Mouse (Mus musculus) kidney, postnatal 0 days (tissue): ENCODE data around the gene Bloc1s4. TPM values are rescaled to one million over a fixed set of nuclear protein-coding genes. Genes with fewer than 3 reads are reported as not detected.
A peak's percentile ranks its signal among the peaks of the same experiment; 100 is the strongest.

Experiments used
- ATAC-seq: fragments of 200-750 bp; cut with Nextera tagmentation; replicated peaks from 2 replicates; pipeline ENCODE4 v1.8.0; 2017; ENCODE audit warnings: low read depth, moderate number of reproducible peaks, moderate TSS enrichment, moderate library complexity; ENCODE audit not compliant: low FRiP score
- DNase-seq: peaks from one replicate; pipeline ENCODE4 v3.0.0-alpha.2; 2016; ENCODE audit warnings: low spot score
- H3K27ac ChIP-seq: fragments of 300-500 bp; sonication (generic); 2 replicates; pipeline ENCODE4 v1.5.1; 2014; ENCODE audit warnings: mild to moderate bottlenecking
- H3K27me3 ChIP-seq: fragments of 300-500 bp; sonication (generic); 2 replicates; pipeline ENCODE4 v1.6.1; 2014; ENCODE audit warnings: low read length, mixed read lengths; ENCODE audit not compliant: insufficient read depth
- H3K36me3 ChIP-seq: fragments of 300-500 bp; sonication (generic); 2 replicates; pipeline ENCODE4 v1.6.1; 2014; ENCODE audit warnings: low read length, mixed read lengths; ENCODE audit not compliant: insufficient read depth
- H3K4me1 ChIP-seq: fragments of 300-500 bp; sonication (generic); replicated peaks from 2 replicates; pipeline ENCODE4 v1.6.1; 2014; ENCODE audit warnings: antibody characterized with exemption, low read length, mixed read lengths; ENCODE audit not compliant: insufficient read depth
- H3K4me2 ChIP-seq: fragments of 300-500 bp; sonication (generic); 2 replicates; pipeline ENCODE4 v1.6.1; 2014; ENCODE audit warnings: mild to moderate bottlenecking, low read length, moderate library complexity, mixed read lengths
- H3K4me3 ChIP-seq: fragments of 300-500 bp; sonication (generic); replicated peaks from 2 replicates; pipeline ENCODE4 v1.5.1; 2014; ENCODE audit warnings: low read depth, low read length
- H3K9ac ChIP-seq: fragments of 300-500 bp; sonication (generic); 2 replicates; pipeline ENCODE4 v1.6.1; 2014; ENCODE audit warnings: low read depth, low read length
- H3K9me3 ChIP-seq: fragments of 300-500 bp; sonication (generic); replicated peaks from 2 replicates; pipeline ENCODE4 v1.6.1; 2016; ENCODE audit warnings: low read length, inconsistent platforms, mixed read lengths
- CTCF ChIP-seq: IDR thresholded peaks from 2 replicates; pipeline ENCODE4 v1.5.1; 2016; ENCODE audit warnings: antibody characterized with exemption, low read depth, mild to moderate bottlenecking, moderate library complexity
- WGBS: fragments of 180-500 bp; shearing (Covaris S2); extraction: QIAGEN DNeasy Blood & Tissue Kit; methylation state at CpG from one replicate; pipeline ENCODE4 v1.1.7; 2014; 5-methylcytosine and 5-hydroxymethylcytosine counted together
- polyA plus RNA-seq: library from polyadenylated mRNA; unstranded; fragments of >200 nt; fragmentation: Nextera tagmentation; extraction: Ambion mirVana; gene quantifications from 2 replicates; pipeline ENCODE4 v1.2.1, GENCODE M21; 2015

The Bloc1s4 gene
- polyA plus RNA-seq, 1 experiment from 2014 or later, result 33.7 TPM

GRCm38 (mm10) chr5:36705390-36705789 is 43.1 kb downstream of the Bloc1s4 start:
- Histone ChIP-seq H3K9ac (no peak overlapping the region), H3K27me3 (no peaks in the 10 kb centered on the region), H3K4me3 (no peak overlapping the region), H3K27ac (no peak overlapping the region), H3K36me3 (no peaks in the 10 kb centered on the region), H3K9me3 (no peaks in the 10 kb centered on the region), H3K4me1 (no peaks in the 10 kb centered on the region), H3K4me2 (no peak overlapping the region)
- whole genome bisulfite sequencing, result 85% methylated on average over 5 of the region's 5 CpGs
- ATAC-seq, result no peak
- DNase-seq, result no peak
- no peak for TF ChIP-seq CTCF

GRCm38 (mm10) chr5:36704684-36705083 is 43.8 kb downstream of the Bloc1s4 start:
- Histone ChIP-seq H3K4me2 (no peak overlapping the region), H3K27me3 (no peaks in the 10 kb centered on the region), H3K36me3 (no peaks in the 10 kb centered on the region), H3K9me3 (no peaks in the 10 kb centered on the region), H3K4me1 (no peaks in the 10 kb centered on the region), H3K27ac (no peak overlapping the region), H3K9ac (no peak overlapping the region), H3K4me3 (no peak overlapping the region)
- ATAC-seq, result no peak
- no peak for DNase-seq
- TF ChIP-seq CTCF, result no peak
- WGBS, result 71% methylated on average over 6 of the region's 6 CpGs

- no peaks in the 10 kb centered on the region for H3K9me3 ChIP-seq
- ATAC-seq, result 0 out of 2 replicates have a peak, but pooled peaks have one; percentile 44
- H3K9ac ChIP-seq, result no peak overlapping the region
- no peak overlapping the region for H3K4me3 ChIP-seq
- TF ChIP-seq CTCF, result no peak
- no peak overlapping the region for H3K27ac ChIP-seq
- 60% methylated on average over 6 of the region's 6 CpGs for WGBS
- 0 out of 2 replicates have a peak, but pooled peaks cover 4% of the 10 kb centered on the region for H3K4me1 ChIP-seq
- no peak overlapping the region for H3K4me2 ChIP-seq
- H3K27me3 ChIP-seq, result no peaks in the 10 kb centered on the region
- peak; percentile 20 for DNase-seq
- H3K36me3 ChIP-seq, result no peaks in the 10 kb centered on the region
These were observed 47.4 kb downstream of the Bloc1s4 start for GRCm38 (mm10) chr5:36700939-36701620.

GRCm38 (mm10) chr5:36698689-36699088 is 49.8 kb downstream of the Bloc1s4 start:
- no peak for DNase-seq
- Histone ChIP-seq H3K9ac (no peak overlapping the region), H3K4me1 (peaks cover 13% of the 10 kb centered on the region), H3K4me2 (no peak overlapping the region), H3K4me3 (no peak overlapping the region), H3K36me3 (no peaks in the 10 kb centered on the region), H3K9me3 (no peaks in the 10 kb centered on the region), H3K27ac (no peak overlapping the region), H3K27me3 (no peaks in the 10 kb centered on the region)
- ATAC-seq, result no peak
- TF ChIP-seq CTCF, result no peak
- WGBS, result 74% methylated on average over 5 of the region's 5 CpGs

- no peak for DNase-seq
- Histone ChIP-seq H3K27me3 (no peaks in the 10 kb centered on the region), H3K4me1 (peaks cover 13% of the 10 kb centered on the region), H3K4me3 (no peak overlapping the region), H3K9me3 (no peaks in the 10 kb centered on the region), H3K4me2 (no peak overlapping the region), H3K27ac (no peak overlapping the region), H3K9ac (no peak overlapping the region), H3K36me3 (no peaks in the 10 kb centered on the region)
- no peak for TF ChIP-seq CTCF
- WGBS, result 57% methylated on average over 7 of the region's 7 CpGs
- ATAC-seq, result no peak
These were observed 50.3 kb downstream of the Bloc1s4 start for GRCm38 (mm10) chr5:36698067-36698670.

Other genes with a start within 250 kb of the Bloc1s4 start
- 39.7 and 41.6 TPM in 2 replicates for gene Tbc1d14, start 155.4 kb downstream of the Bloc1s4 start, polyA plus RNA-seq
- 19.8 and 19.9 TPM in 2 replicates for gene D5Ertd579e, start 52.6 kb downstream of the Bloc1s4 start, polyA plus RNA-seq
- gene Mrfap1, start 48.1 kb upstream of the Bloc1s4 start, polyA plus RNA-seq, result 513 and 542 TPM in 2 replicates
- gene Man2b2, start 82.0 kb upstream of the Bloc1s4 start, polyA plus RNA-seq, result 16.5 and 17.6 TPM in 2 replicates
- gene Ppp2r2c, start 119.9 kb upstream of the Bloc1s4 start, polyA plus RNA-seq, result 0.04 and 0.11 TPM in 2 replicates
- gene Wfs1, start 240.6 kb upstream of the Bloc1s4 start, polyA plus RNA-seq, result 14.2 and 14.8 TPM in 2 replicates